In the genomic region with DNA sequence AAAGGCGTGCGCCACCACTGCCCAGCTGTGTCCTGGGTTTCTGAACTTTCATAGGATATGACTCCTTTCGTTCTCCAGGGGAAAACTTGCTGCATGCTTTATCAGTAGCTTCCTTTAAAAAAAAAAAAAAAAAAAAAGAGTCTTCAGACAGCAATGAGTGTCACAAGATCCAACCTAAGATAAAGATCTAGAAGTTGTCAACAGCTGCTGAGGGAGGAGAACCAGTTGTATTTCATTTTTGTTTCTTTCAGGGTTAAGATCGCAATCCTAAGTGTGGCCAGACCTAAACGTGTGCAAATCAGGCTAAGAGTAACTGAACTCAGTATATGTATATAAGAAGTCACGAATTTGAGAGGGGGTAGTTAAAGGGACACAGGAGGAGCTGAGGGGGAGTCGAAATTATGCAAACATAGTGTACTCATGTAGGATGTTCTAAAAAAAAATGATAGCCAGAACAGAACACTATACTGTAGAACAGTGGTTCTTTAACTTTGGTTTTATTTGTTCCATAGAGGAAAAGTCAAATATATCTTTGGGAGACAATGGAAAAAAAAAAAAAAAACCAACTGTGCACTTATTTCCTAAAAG, we compare ENCODE assay signal across 25 mouse cellular contexts. TPM values are rescaled to one million over a fixed set of nuclear protein-coding genes. Genes with fewer than 3 reads are reported as not detected.
DNase-seq lines count a peak whose midpoint lies in the region; ATAC-seq and TF ChIP-seq lines count a peak whose summit lies in the region.
"Had no signal": no experiment of that assay in that cellular context is flagged by ENCODE, and none has a peak within 500 bp of the region (broad histone marks: within the 10 kb centered on the region; RNA-seq: fewer than 3 reads in every experiment).

No protein-coding gene starts in this region.

- H3K9ac ChIP-seq in midbrain, embryonic 11.5 days (ENCODE audit: low read length), result no peak overlapping the region
- H3K9ac ChIP-seq in stomach, postnatal 0 days (ENCODE audit: low read length), result no peak overlapping the region
- H3K9ac ChIP-seq: embryonic facial prominence, embryonic 12.5 days; forebrain, postnatal 0 days; heart, embryonic 15.5 days had no signal

- H3K27ac ChIP-seq in midbrain, embryonic 11.5 days (ENCODE audit: low read depth, low read length), result no peak overlapping the region
- no peak overlapping the region for H3K27ac ChIP-seq in stomach, postnatal 0 days (replicated peaks)
- H3K27ac ChIP-seq: embryonic facial prominence, embryonic 12.5 days; heart, embryonic 15.5 days; macrophage; midbrain, embryonic 10.5 days had no signal

- H3K4me1 ChIP-seq in midbrain, embryonic 11.5 days (ENCODE audit: control insufficient read depth, insufficient read depth, low read length), result no peaks in the 10 kb centered on the region
- no peaks in the 10 kb centered on the region for H3K4me1 ChIP-seq in stomach, postnatal 0 days (replicated peaks; ENCODE audit: control insufficient read depth, insufficient read depth)
- H3K4me1 ChIP-seq: embryonic facial prominence, embryonic 12.5 days; heart, embryonic 15.5 days; midbrain, embryonic 10.5 days had no signal

- WGBS in midbrain, embryonic 11.5 days, result 80% methylated on average over 7 of the region's 7 CpGs
- 67% methylated on average over 7 of the region's 7 CpGs for WGBS in stomach, postnatal 0 days

- H3K27me3 ChIP-seq in midbrain, embryonic 11.5 days (ENCODE audit: control insufficient read depth, insufficient read depth, low read length), result no peaks in the 10 kb centered on the region
- no peaks in the 10 kb centered on the region for H3K27me3 ChIP-seq in stomach, postnatal 0 days (ENCODE audit: control insufficient read depth, insufficient read depth, low read length)
- H3K27me3 ChIP-seq: embryonic facial prominence, embryonic 12.5 days; heart, embryonic 15.5 days had no signal

- no peaks in the 10 kb centered on the region for H3K9me3 ChIP-seq in midbrain, embryonic 11.5 days (ENCODE audit: control insufficient read depth, low read length)
- H3K9me3 ChIP-seq in stomach, postnatal 0 days (ENCODE audit: control insufficient read depth, low read length), result no peaks in the 10 kb centered on the region
- H3K9me3 ChIP-seq: embryonic facial prominence, embryonic 12.5 days; heart, embryonic 15.5 days; midbrain, embryonic 10.5 days had no signal

- ATAC-seq in CD4-positive, CD25-positive, alpha-beta regulatory T cell, adult 4 months, result peak; percentile 69
- ATAC-seq in midbrain, embryonic 11.5 days (ENCODE audit: low FRiP score), result no peak
- no peak for ATAC-seq in stomach, postnatal 0 days (ENCODE audit: low FRiP score, low TSS enrichment)
- ATAC-seq: forebrain, postnatal 0 days; hindbrain, embryonic 16.5 days; lung, postnatal 0 days had no signal

- H3K36me3 ChIP-seq in midbrain, embryonic 11.5 days (ENCODE audit: control insufficient read depth, insufficient read depth, low read length), result no peaks in the 10 kb centered on the region
- H3K36me3 ChIP-seq in stomach, postnatal 0 days (ENCODE audit: control insufficient read depth, insufficient read depth, low read length), result no peaks in the 10 kb centered on the region
- H3K36me3 ChIP-seq: embryonic facial prominence, embryonic 12.5 days; heart, embryonic 15.5 days; midbrain, embryonic 10.5 days had no signal

- TF ChIP-seq EP300 in stomach, postnatal 0 days (optimal IDR thresholded peaks at IDR 0.05), result no peak

- no peak overlapping the region for H3K4me3 ChIP-seq in midbrain, embryonic 11.5 days (ENCODE audit: low read depth, low read length)
- no peak overlapping the region for H3K4me3 ChIP-seq in stomach, postnatal 0 days (ENCODE audit: low read depth, low read length)
- H3K4me3 ChIP-seq: embryonic facial prominence, embryonic 12.5 days; heart, embryonic 15.5 days; midbrain, embryonic 10.5 days had no signal

- peak; percentile 70 for DNase-seq in thymus, postnatal 0 days (ENCODE audit: low spot score)
- DNase-seq in thymus, adult 18-20 months, result no peak
- DNase-seq in brain, adult 2 months (ENCODE audit: low read depth, low spot score), result peak; percentile 41
- peak; percentile 40 for DNase-seq in telencephalon, adult 2 months (ENCODE audit: low read depth, low spot score)
- DNase-seq in kidney, adult 11 months, result no peak
- DNase-seq in midbrain, embryonic 11.5 days (ENCODE audit: low spot score, missing footprints), result no peak
- no peak for DNase-seq in stomach, postnatal 0 days (ENCODE audit: low spot score)
- DNase-seq: adrenal gland, postnatal 14 days; cerebellum, adult 9-11 months; forebrain, postnatal 0 days; gastrocnemius, postnatal 36 days; kidney, adult 18-20 months had no signal

- H3K4me2 ChIP-seq in midbrain, embryonic 11.5 days, result no peak overlapping the region
- H3K4me2 ChIP-seq in stomach, postnatal 0 days (replicated peaks; ENCODE audit: low read depth), result no peak overlapping the region
- H3K4me2 ChIP-seq: embryonic facial prominence, embryonic 12.5 days; heart, embryonic 15.5 days had no signal

- TF ChIP-seq CTCF in stomach, postnatal 0 days (IDR thresholded peaks at IDR 0.05; ENCODE audit: low read depth), result no peak

RNA-seq across cellular contexts. Expression of a gene that starts 9.3 kb away (rescaled TPM):
- polyA plus RNA-seq in thymus, postnatal 0 days (2015; fragmentation: Nextera tagmentation; extraction: Ambion mirVana), result 47.9 and 70.7 TPM in 2 replicates
- polyA plus RNA-seq in CD4-positive, CD25-positive, alpha-beta regulatory T cell, adult 4 months (2017; shearing (Covaris generic)), result 100 to 1,000 TPM; 116 to 132 TPM
- polyA plus RNA-seq in midbrain, embryonic 11.5 days (2014; fragmentation: Nextera tagmentation; extraction: Ambion mirVana), result 59.3 and 61.0 TPM in 2 replicates
- 28.8 and 31.2 TPM in 2 replicates for polyA plus RNA-seq in stomach, postnatal 0 days (2015; fragmentation: Nextera tagmentation; extraction: Ambion mirVana)

RNA-seq across cellular contexts. Expression of a gene that starts 45.4 kb away (rescaled TPM):
- polyA plus RNA-seq in thymus, postnatal 0 days (2015; fragmentation: Nextera tagmentation; extraction: Ambion mirVana), result 0.51 and 0.60 TPM in 2 replicates
- polyA plus RNA-seq in CD4-positive, CD25-positive, alpha-beta regulatory T cell, adult 4 months (2017; shearing (Covaris generic)), result 1 to 10 TPM; 1.2 to 2.3 TPM
- polyA plus RNA-seq in midbrain, embryonic 11.5 days (2014; fragmentation: Nextera tagmentation; extraction: Ambion mirVana), result not detected in 2 replicates
- polyA plus RNA-seq in stomach, postnatal 0 days (2015; fragmentation: Nextera tagmentation; extraction: Ambion mirVana), result not detected in 2 replicates
- polyA plus RNA-seq: brain, embryonic 14.5 days; embryonic facial prominence, embryonic 12.5 days; forebrain, embryonic 11.5 days; forebrain, postnatal 0 days; hindbrain, embryonic 16.5 days; limb, embryonic 11.5 days; liver, adult 2 months; macrophage; midbrain, embryonic 10.5 days; small intestine, adult 2 months; stomach, embryonic 16.5 days had no signal

Comparison
In these comparisons a context has a peak if more than half of its experiments do, and no peak if none do; other contexts are left out.
1. DNase-seq: peak in thymus, postnatal 0 days (single experiment), brain, adult 2 months (single experiment) and telencephalon, adult 2 months (single experiment); none in thymus, adult 18-20 months (0 of 2), kidney, adult 11 months (single experiment), midbrain, embryonic 11.5 days (single experiment) and stomach, postnatal 0 days (single experiment).